31 mouse cellular contexts compared by ENCODE assay signal in the genomic region with DNA sequence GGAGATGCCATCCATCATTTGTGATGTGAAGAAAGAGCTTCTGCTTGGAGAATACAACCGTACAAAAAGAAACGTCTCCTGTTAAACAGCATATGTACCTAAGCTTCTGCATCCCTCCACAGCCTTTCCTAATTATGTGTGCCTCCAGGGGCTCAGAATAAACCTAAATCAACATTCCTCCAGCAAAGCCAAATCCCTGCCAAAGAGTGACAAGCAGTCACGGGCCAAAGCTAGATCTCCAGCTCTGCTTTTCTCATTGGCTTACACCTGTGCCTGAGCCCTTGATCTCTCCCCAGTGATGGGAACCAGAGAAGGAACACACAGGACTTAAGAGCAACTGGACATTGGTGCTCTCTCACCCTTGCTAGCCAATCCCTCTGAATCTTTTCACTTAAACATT. TPM values are rescaled to one million over a fixed set of nuclear protein-coding genes. Genes with fewer than 3 reads are reported as not detected.
A peak's percentile ranks its signal among the peaks of the same experiment; 100 is the strongest.
DNase-seq lines count a peak whose midpoint lies in the region; ATAC-seq lines count a peak whose summit lies in the region.
"Had no signal": no experiment of that assay in that cellular context is flagged by ENCODE, and none has a peak within 500 bp of the region (broad histone marks: within the 10 kb centered on the region; RNA-seq: fewer than 3 reads in every experiment).

No protein-coding gene starts in this region.

- DNase-seq in embryo, embryonic 10 days (ENCODE audit: low spot score): peak; percentile 14
- no peak for DNase-seq in embryo, embryonic 9.5 days (ENCODE audit: extremely low spot score)
- DNase-seq in midbrain, embryonic 14.5 days: peak; percentile 4
- DNase-seq in retina, embryonic 14.5 days (ENCODE audit: low spot score): no peak
- no peak for DNase-seq in right cerebral cortex, postnatal 36 days (ENCODE audit: low spot score in 2 of 2)
- DNase-seq: adrenal gland, adult 2 months; adrenal gland, postnatal 36 days; cerebellum, adult 8-10 months; cerebellum, postnatal 25 days; gastrocnemius, postnatal 10 days; heart, postnatal 10 days; kidney, adult 18-20 months; kidney, postnatal 10 days; layer of hippocampus, adult 9-11 months; liver; lung, adult 2 months; lung, postnatal 10 days had no signal

- no peaks in the 10 kb centered on the region for H3K27me3 ChIP-seq in midbrain, embryonic 14.5 days (ENCODE audit: control insufficient read depth, insufficient read depth, low read length)
- H3K27me3 ChIP-seq in midbrain, embryonic 16.5 days (ENCODE audit: control insufficient read depth, insufficient read depth, low read depth, low read length): no peaks in the 10 kb centered on the region
- H3K27me3 ChIP-seq in limb, embryonic 13.5 days: no peaks in the 10 kb centered on the region
- H3K27me3 ChIP-seq: CH12.LX; forebrain, embryonic 15.5 days; heart, embryonic 13.5 days; hindbrain, embryonic 15.5 days; midbrain, embryonic 15.5 days; neural tube, embryonic 12.5 days; stomach, embryonic 15.5 days had no signal

- H3K9ac ChIP-seq in midbrain, embryonic 14.5 days (replicated peaks; ENCODE audit: low read length): no peak overlapping the region
- no peak overlapping the region for H3K9ac ChIP-seq in midbrain, embryonic 16.5 days (ENCODE audit: low read depth, low read length)
- H3K9ac ChIP-seq in limb, embryonic 13.5 days: no peak overlapping the region
- H3K9ac ChIP-seq: forebrain, embryonic 15.5 days; heart, embryonic 13.5 days; hindbrain, embryonic 15.5 days; liver, embryonic 14.5 days; midbrain, embryonic 15.5 days; neural tube, embryonic 12.5 days; stomach, embryonic 15.5 days had no signal

- H3K9me3 ChIP-seq in midbrain, embryonic 14.5 days (ENCODE audit: control insufficient read depth, low read length): no peaks in the 10 kb centered on the region
- no peaks in the 10 kb centered on the region for H3K9me3 ChIP-seq in midbrain, embryonic 16.5 days (replicated peaks; ENCODE audit: control insufficient read depth, low read length, poor library complexity, severe bottlenecking)
- no peaks in the 10 kb centered on the region for H3K9me3 ChIP-seq in limb, embryonic 13.5 days
- H3K9me3 ChIP-seq: forebrain, embryonic 15.5 days; heart, embryonic 13.5 days; hindbrain, embryonic 15.5 days; midbrain, embryonic 15.5 days; neural tube, embryonic 12.5 days; stomach, embryonic 15.5 days had no signal

- no peaks in the 10 kb centered on the region for H3K4me1 ChIP-seq in midbrain, embryonic 14.5 days (ENCODE audit: control insufficient read depth, insufficient read depth, low read length)
- H3K4me1 ChIP-seq in midbrain, embryonic 16.5 days (ENCODE audit: control insufficient read depth, insufficient read depth, low read length): no peaks in the 10 kb centered on the region
- H3K4me1 ChIP-seq in limb, embryonic 13.5 days: peaks cover 16% of the 10 kb centered on the region
- H3K4me1 ChIP-seq: forebrain, embryonic 15.5 days; heart, embryonic 13.5 days; hindbrain, embryonic 15.5 days; midbrain, embryonic 15.5 days; neural tube, embryonic 12.5 days; stomach, embryonic 15.5 days had no signal

- no peak for ATAC-seq in midbrain, embryonic 14.5 days (ENCODE audit: low FRiP score, low TSS enrichment)
- ATAC-seq in midbrain, embryonic 16.5 days: no peak
- peak; percentile 59 for ATAC-seq in limb, embryonic 13.5 days (ENCODE audit: low FRiP score, low read depth)
- ATAC-seq: activated CD4-positive, CD25-positive, alpha-beta regulatory T cell, adult 4 months; forebrain, embryonic 15.5 days; midbrain, embryonic 15.5 days had no signal

- 53% methylated on average over 3 of the region's 3 CpGs for WGBS in midbrain, embryonic 14.5 days
- WGBS in midbrain, embryonic 16.5 days: 57% methylated on average over 3 of the region's 3 CpGs
- 9% methylated on average over 3 of the region's 3 CpGs for WGBS in limb, embryonic 13.5 days

- no peak overlapping the region for H3K4me2 ChIP-seq in midbrain, embryonic 14.5 days (ENCODE audit: low read length)
- H3K4me2 ChIP-seq in midbrain, embryonic 16.5 days (ENCODE audit: low read length): no peak overlapping the region
- H3K4me2 ChIP-seq in limb, embryonic 13.5 days (replicated peaks): no peak overlapping the region
- H3K4me2 ChIP-seq: forebrain, embryonic 15.5 days; heart, embryonic 13.5 days; hindbrain, embryonic 15.5 days; midbrain, embryonic 15.5 days; neural tube, embryonic 12.5 days; stomach, embryonic 15.5 days had no signal

- no peak overlapping the region for H3K4me3 ChIP-seq in midbrain, embryonic 14.5 days (replicated peaks; ENCODE audit: low read depth, low read length)
- no peak overlapping the region for H3K4me3 ChIP-seq in midbrain, embryonic 16.5 days (ENCODE audit: low read depth, low read length)
- H3K4me3 ChIP-seq in limb, embryonic 13.5 days: no peak overlapping the region
- H3K4me3 ChIP-seq: forebrain, embryonic 15.5 days; heart, embryonic 13.5 days; hindbrain, embryonic 15.5 days; midbrain, embryonic 15.5 days; neural tube, embryonic 12.5 days; stomach, embryonic 15.5 days had no signal

- no peaks in the 10 kb centered on the region for H3K36me3 ChIP-seq in midbrain, embryonic 14.5 days (ENCODE audit: control insufficient read depth, insufficient read depth, low read length)
- no peaks in the 10 kb centered on the region for H3K36me3 ChIP-seq in midbrain, embryonic 16.5 days (ENCODE audit: control insufficient read depth, insufficient read depth, low read length)
- no peaks in the 10 kb centered on the region for H3K36me3 ChIP-seq in limb, embryonic 13.5 days
- H3K36me3 ChIP-seq: forebrain, embryonic 15.5 days; heart, embryonic 13.5 days; hindbrain, embryonic 15.5 days; midbrain, embryonic 15.5 days; neural tube, embryonic 12.5 days; stomach, embryonic 15.5 days had no signal

- no peak overlapping the region for H3K27ac ChIP-seq in midbrain, embryonic 14.5 days (replicated peaks; ENCODE audit: low read depth, low read length)
- no peak overlapping the region for H3K27ac ChIP-seq in midbrain, embryonic 16.5 days (ENCODE audit: low read length)
- no peak overlapping the region for H3K27ac ChIP-seq in limb, embryonic 13.5 days
- H3K27ac ChIP-seq: forebrain, embryonic 15.5 days; heart, embryonic 13.5 days; hindbrain, embryonic 15.5 days; liver, embryonic 14.5 days; macrophage; midbrain, embryonic 15.5 days; neural tube, embryonic 12.5 days; stomach, embryonic 15.5 days had no signal

RNA-seq across cellular contexts. Expression of a gene that starts 5.8 kb away (rescaled TPM):
- polyA plus RNA-seq in midbrain, embryonic 14.5 days (2014; fragmentation: Nextera tagmentation; extraction: Ambion mirVana): not detected in 2 replicates
- polyA plus RNA-seq in midbrain, embryonic 16.5 days (2015; fragmentation: Nextera tagmentation; extraction: Ambion mirVana): not detected in 2 replicates
- polyA plus RNA-seq in limb, embryonic 13.5 days (2015; fragmentation: Nextera tagmentation; extraction: Ambion mirVana): not detected in 2 replicates
- polyA plus RNA-seq: activated CD4-positive, CD25-positive, alpha-beta regulatory T cell, adult 4 months; adrenal gland, adult 2 months; C2C12; forebrain, embryonic 15.5 days; heart, embryonic 13.5 days; hindbrain, embryonic 15.5 days; intestine, embryonic 14.5 days; liver, embryonic 14.5 days; macrophage; midbrain, embryonic 15.5 days; neural tube, embryonic 12.5 days; stomach, embryonic 15.5 days had no signal

Comparison
In these comparisons a context has a peak if more than half of its experiments do, and no peak if none do; other contexts are left out.
1. DNase-seq: peak in embryo, embryonic 10 days (single experiment) and midbrain, embryonic 14.5 days (single experiment); none in embryo, embryonic 9.5 days (single experiment), retina, embryonic 14.5 days (single experiment) and right cerebral cortex, postnatal 36 days (0 of 2).